Mouse (Mus musculus) limb, embryonic 14.5 days (tissue): ENCODE results near the gene Card19. TPM values are rescaled to one million over a fixed set of nuclear protein-coding genes. Genes with fewer than 3 reads are reported as not detected.

Source experiments
- ATAC-seq: fragments of 200-750 bp; cut with Nextera tagmentation; 2 replicates; pipeline ENCODE4 v1.8.0; 2017; ENCODE audit warnings: low read depth, moderate number of reproducible peaks, moderate TSS enrichment; ENCODE audit not compliant: low FRiP score
- DNase-seq: peaks from one replicate; pipeline ENCODE4 v3.0.0-alpha.2; 2015; ENCODE audit warnings: low spot score
- H3K27ac ChIP-seq: fragments of 300-500 bp; sonication (generic); replicated peaks from 2 replicates; pipeline ENCODE4 v1.5.1; 2014; ENCODE audit warnings: low read depth, mild to moderate bottlenecking, low read length, moderate library complexity, mixed read lengths
- H3K27me3 ChIP-seq: fragments of 300-500 bp; sonication (generic); 2 replicates; pipeline ENCODE4 v1.6.1; 2014; ENCODE audit warnings: low read length, mixed read lengths; ENCODE audit not compliant: control insufficient read depth, insufficient read depth
- H3K36me3 ChIP-seq: fragments of 300-500 bp; sonication (generic); 2 replicates; pipeline ENCODE4 v1.6.1; 2014; ENCODE audit warnings: mild to moderate bottlenecking, low read length, moderate library complexity, mixed read lengths; ENCODE audit not compliant: control insufficient read depth, insufficient read depth
- H3K4me1 ChIP-seq: fragments of 300-500 bp; sonication (generic); 2 replicates; pipeline ENCODE4 v1.6.1; 2014; ENCODE audit warnings: antibody characterized with exemption, low read length, mixed read lengths; ENCODE audit not compliant: control insufficient read depth, insufficient read depth
- H3K4me2 ChIP-seq: fragments of 300-500 bp; sonication (generic); replicated peaks from 2 replicates; pipeline ENCODE4 v1.6.1; 2014; ENCODE audit warnings: low read depth, mild to moderate bottlenecking, low read length, moderate library complexity; ENCODE audit not compliant: severe bottlenecking
- H3K4me3 ChIP-seq: fragments of 300-500 bp; sonication (generic); replicated peaks from 2 replicates; pipeline ENCODE4 v1.5.1; 2014; ENCODE audit warnings: low read length
- H3K9ac ChIP-seq: fragments of 300-500 bp; sonication (generic); 2 replicates; pipeline ENCODE4 v1.6.1; 2014; ENCODE audit warnings: mild to moderate bottlenecking, low read depth, low read length, moderate library complexity; ENCODE audit not compliant: severe bottlenecking
- H3K9me3 ChIP-seq: fragments of 300-500 bp; sonication (generic); 2 replicates; pipeline ENCODE4 v1.6.1; 2016; ENCODE audit warnings: low read length; ENCODE audit not compliant: control insufficient read depth
- POLR2A ChIP-seq: fragments of 200-500 bp; IDR thresholded peaks from 2 replicates; pipeline ENCODE4 v1.8.0; 2012; ENCODE audit warnings: inconsistent platforms, mild to moderate bottlenecking, moderate library complexity, borderline replicate concordance; ENCODE audit not compliant: insufficient read depth, insufficient read length; ENCODE audit errors: extremely low read depth
- WGBS: fragments of 180-500 bp; shearing (Covaris S2); extraction: QIAGEN DNeasy Blood & Tissue Kit; methylation state at CpG from one replicate; pipeline ENCODE4 v1.1.7; 2014; 5-methylcytosine and 5-hydroxymethylcytosine counted together
- polyA plus RNA-seq, 2 experiments: library from polyadenylated mRNA; depleted of rRNA in 1 of 2; stranded (reverse) in 1 of 2; unstranded in 1 of 2; fragments of >200 nt; fragmentation: Nextera tagmentation in 1 of 2; extraction: Ambion mirVana in 1 of 2; gene quantifications; 2 replicates each; pipeline versions ENCODE4 v1.2.1 to v1.2.3; 2012 to 2014

Gene Card19
- polyA plus RNA-seq, 2 experiments = 67.1 to 71.3 TPM

- Histone ChIP-seq H3K27ac (no peak overlapping the region), H3K36me3 (no peaks in the 10 kb centered on the region), H3K9ac (no peak overlapping the region), H3K9me3 (no peaks in the 10 kb centered on the region), H3K4me3 (no peak overlapping the region), H3K4me2 (no peak overlapping the region), H3K27me3 (no peaks in the 10 kb centered on the region), H3K4me1 (peaks cover under 1% of the 10 kb centered on the region; the same call in 1 of the 2 replicates)
- ATAC-seq (no peak), DNase-seq (no peak)
- TF ChIP-seq POLR2A = no peak
- WGBS = 94% methylated on average over 7 of the region's 7 CpGs
Measured at GRCm38 (mm10) chr13:49172335-49172734, 43.5 kb downstream of the Card19 start.

- Histone ChIP-seq H3K27ac (no peak overlapping the region), H3K9ac (no peak overlapping the region), H3K4me1 (peaks cover 6% of the 10 kb centered on the region), H3K4me2 (no peak overlapping the region), H3K4me3 (no peak overlapping the region), H3K27me3 (no peaks in the 10 kb centered on the region), H3K9me3 (no peaks in the 10 kb centered on the region), H3K36me3 (no peaks in the 10 kb centered on the region)
- ATAC-seq (no peak), DNase-seq (no peak)
- WGBS = 82% methylated on average over 1 of the region's 1 CpGs
- TF ChIP-seq POLR2A = no peak
Measured at GRCm38 (mm10) chr13:49171729-49172128, 44.1 kb downstream of the Card19 start.

- Histone ChIP-seq H3K4me2 (no peak overlapping the region), H3K36me3 (no peaks in the 10 kb centered on the region), H3K4me3 (no peak overlapping the region), H3K9ac (no peak overlapping the region), H3K27me3 (no peaks in the 10 kb centered on the region), H3K27ac (no peak overlapping the region), H3K9me3 (no peaks in the 10 kb centered on the region), H3K4me1 (peaks cover 7% of the 10 kb centered on the region)
- no peak for TF ChIP-seq POLR2A
- no peak for DNase-seq
- 89% methylated on average over 11 of the region's 11 CpGs for WGBS
- no peak for ATAC-seq
Measured at GRCm38 (mm10) chr13:49170623-49171022, 45.2 kb downstream of the Card19 start.

GRCm38 (mm10) chr13:49169448-49170207 lies 46.2 kb downstream of the Card19 start:
- Histone ChIP-seq H3K9ac (no peak overlapping the region), H3K4me2 (no peak overlapping the region), H3K27me3 (no peaks in the 10 kb centered on the region), H3K27ac (no peak overlapping the region), H3K36me3 (no peaks in the 10 kb centered on the region), H3K4me3 (no peak overlapping the region), H3K4me1 (peaks cover 7% of the 10 kb centered on the region), H3K9me3 (no peaks in the 10 kb centered on the region)
- no peak for TF ChIP-seq POLR2A
- peak; percentile 41; the same call in 1 of the 2 replicates for ATAC-seq
- WGBS = 15% methylated on average over 17 of the region's 17 CpGs
- DNase-seq = peak; percentile 80

GRCm38 (mm10) chr13:49167081-49167480 lies 48.8 kb downstream of the Card19 start:
- no peaks in the 10 kb centered on the region for H3K27me3 ChIP-seq
- H3K4me2 ChIP-seq = no peak overlapping the region
- 25% methylated on average over 9 of the region's 9 CpGs for WGBS
- DNase-seq (peak; percentile 68), ATAC-seq (no peak; the same call in 1 of the 2 replicates)
- no peak overlapping the region for H3K9ac ChIP-seq
- H3K9me3 ChIP-seq = no peaks in the 10 kb centered on the region
- H3K4me3 ChIP-seq = no peak overlapping the region
- peaks cover 7% of the 10 kb centered on the region for H3K4me1 ChIP-seq
- no peak overlapping the region; the same call in none of the 2 replicates for H3K27ac ChIP-seq
- TF ChIP-seq POLR2A = no peak
- H3K36me3 ChIP-seq = no peaks in the 10 kb centered on the region

GRCm38 (mm10) chr13:49163645-49164044 lies 52.2 kb downstream of the Card19 start:
- H3K4me1 ChIP-seq = peaks cover 7% of the 10 kb centered on the region
- no peak overlapping the region for H3K9ac ChIP-seq
- H3K4me3 ChIP-seq = no peak overlapping the region
- DNase-seq (no peak), ATAC-seq (no peak)
- H3K36me3 ChIP-seq = no peaks in the 10 kb centered on the region
- H3K4me2 ChIP-seq = no peak overlapping the region
- no peaks in the 10 kb centered on the region for H3K9me3 ChIP-seq
- no peaks in the 10 kb centered on the region for H3K27me3 ChIP-seq
- no peak overlapping the region for H3K27ac ChIP-seq
- WGBS = 79% methylated on average over 7 of the region's 7 CpGs
- TF ChIP-seq POLR2A = no peak
